Mouse (Mus musculus): ENCODE measurements around the gene Glrb. TPM values are rescaled to one million over a fixed set of nuclear protein-coding genes. Genes with fewer than 3 reads are reported as not detected.
A peak's percentile ranks its signal among the peaks of the same experiment; 100 is the strongest.

Gene Glrb
- polyA plus RNA-seq (2012; rRNA removed), result 0.28 and 0.45 TPM in 2 replicates

DNA sequence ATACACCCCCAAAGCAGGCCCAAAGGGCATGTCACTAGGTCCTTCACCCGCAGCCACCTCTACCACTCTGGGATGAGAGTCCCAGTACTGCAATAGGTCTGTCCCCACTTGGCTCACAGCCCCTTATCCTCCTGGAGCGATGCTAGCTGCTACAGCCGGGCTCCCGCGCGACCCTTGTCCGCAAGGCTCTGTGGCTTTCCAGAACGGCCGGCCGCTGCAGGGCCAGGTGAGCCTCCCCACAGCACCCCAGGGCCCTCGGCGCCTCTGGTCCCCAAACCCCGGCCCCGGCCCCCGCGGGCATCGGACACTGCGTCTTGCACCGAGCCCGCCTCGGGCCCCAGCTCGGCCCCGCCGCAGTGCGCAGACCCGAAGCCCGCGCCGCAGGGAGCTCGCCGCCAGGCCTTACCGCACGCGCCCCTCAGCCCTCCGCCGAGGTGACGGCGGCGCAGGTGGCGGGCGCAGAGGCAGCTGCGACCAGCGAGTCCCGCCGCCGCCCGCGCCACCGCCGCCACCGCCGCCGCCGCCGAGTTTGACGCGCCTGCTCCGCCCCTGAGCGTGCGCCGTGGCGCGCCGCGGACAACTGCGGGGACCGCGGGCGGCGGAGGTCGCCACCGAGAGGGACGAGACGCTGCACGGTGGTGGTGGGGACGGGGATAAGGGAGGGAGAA is at the start of gene Glrb:
Gene Glrb (minus strand): TSS at position 550 of the 668 bp plus-strand sequence.
- peak within 1 kb of the TSS; percentile 61 for H3K4me3 ChIP-seq (ENCODE audit: insufficient read depth, low read depth, low read length)
- WGBS, result 1% methylated on average over 76 of the region's 76 CpGs
- H3K27ac ChIP-seq (ENCODE audit: insufficient read depth, low read depth, low read length), result no peak within 1 kb of the TSS
- H3K36me3 ChIP-seq (ENCODE audit: control insufficient read depth, insufficient read depth, low read length), result no peaks in the 10 kb centered on the region
- no peaks in the 10 kb centered on the region for H3K27me3 ChIP-seq (replicated peaks; ENCODE audit: control insufficient read depth, insufficient read depth, low read length)
- TF ChIP-seq CTCF (conservative IDR thresholded peaks at IDR 0.05; ENCODE audit: insufficient read depth, insufficient read length, low read depth, low read length) (no peak), POLR2A (IDR thresholded peaks at IDR 0.05; ENCODE audit: low read depth, low read length) (no peak)
- no peak for DNase-seq
- no peaks in the 10 kb centered on the region; the same call in 1 of the 2 replicates for H3K4me1 ChIP-seq (ENCODE audit: control insufficient read depth, insufficient read depth, low read length)

DNA sequence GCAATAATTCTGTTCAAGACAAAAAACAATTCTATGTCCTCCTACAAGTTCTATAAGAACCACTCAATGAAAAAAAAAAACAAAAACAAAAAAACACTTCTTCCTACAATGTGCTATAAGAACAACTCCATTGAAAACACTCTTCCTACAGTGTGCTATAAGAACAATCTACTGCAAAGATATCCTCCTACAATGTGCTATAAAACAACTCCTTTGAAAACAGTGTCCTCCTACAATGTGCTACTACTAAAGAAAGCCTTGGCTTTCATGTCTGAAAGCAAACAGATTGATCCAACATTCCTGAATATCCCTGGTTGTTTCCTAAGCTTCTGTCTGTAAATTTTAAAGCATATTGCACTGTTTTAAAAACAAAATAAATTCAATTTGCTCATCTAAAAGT is 46.5 kb upstream of the Glrb start:
- Histone ChIP-seq H3K4me3 (ENCODE audit: insufficient read depth, low read depth, low read length) (no peak overlapping the region), H3K27me3 (replicated peaks; ENCODE audit: control insufficient read depth, insufficient read depth, low read length) (no peaks in the 10 kb centered on the region), H3K36me3 (ENCODE audit: control insufficient read depth, insufficient read depth, low read length) (no peaks in the 10 kb centered on the region), H3K4me1 (ENCODE audit: control insufficient read depth, insufficient read depth, low read length) (no peaks in the 10 kb centered on the region), H3K27ac (ENCODE audit: insufficient read depth, low read depth, low read length) (no peak overlapping the region)
- TF ChIP-seq POLR2A (IDR thresholded peaks at IDR 0.05; ENCODE audit: low read depth, low read length) (no peak), CTCF (conservative IDR thresholded peaks at IDR 0.05; ENCODE audit: insufficient read depth, insufficient read length, low read depth, low read length) (no peak)
- no peak for DNase-seq

- Histone ChIP-seq H3K27me3 (replicated peaks; ENCODE audit: control insufficient read depth, insufficient read depth, low read length) (no peaks in the 10 kb centered on the region), H3K4me3 (ENCODE audit: insufficient read depth, low read depth, low read length) (no peak overlapping the region), H3K27ac (ENCODE audit: insufficient read depth, low read depth, low read length) (no peak overlapping the region), H3K36me3 (ENCODE audit: control insufficient read depth, insufficient read depth, low read length) (no peaks in the 10 kb centered on the region), H3K4me1 (ENCODE audit: control insufficient read depth, insufficient read depth, low read length) (no peaks in the 10 kb centered on the region)
- DNase-seq, result peak; percentile 76
- TF ChIP-seq CTCF (conservative IDR thresholded peaks at IDR 0.05; ENCODE audit: insufficient read depth, insufficient read length, low read depth, low read length) (peak; percentile 93), POLR2A (IDR thresholded peaks at IDR 0.05; ENCODE audit: low read depth, low read length) (no peak)
- 23% methylated on average over 1 of the region's 1 CpGs for WGBS
Measured at GRCm38 (mm10) chr3:80958591-80958990, 45.1 kb upstream of the Glrb start.

- WGBS, result 24% methylated on average over 6 of the region's 6 CpGs
- Histone ChIP-seq H3K36me3 (ENCODE audit: control insufficient read depth, insufficient read depth, low read length) (no peaks in the 10 kb centered on the region), H3K4me3 (ENCODE audit: insufficient read depth, low read depth, low read length) (peak overlapping the region; percentile 61), H3K27me3 (replicated peaks; ENCODE audit: control insufficient read depth, insufficient read depth, low read length) (no peaks in the 10 kb centered on the region), H3K27ac (ENCODE audit: insufficient read depth, low read depth, low read length) (no peak overlapping the region), H3K4me1 (ENCODE audit: control insufficient read depth, insufficient read depth, low read length) (no peaks in the 10 kb centered on the region; the same call in 1 of the 2 replicates)
- no peak for DNase-seq
- TF ChIP-seq CTCF (conservative IDR thresholded peaks at IDR 0.05; ENCODE audit: insufficient read depth, insufficient read length, low read depth, low read length), result no peak
- TF ChIP-seq POLR2A (IDR thresholded peaks at IDR 0.05; ENCODE audit: low read depth, low read length), result no peak
Measured at GRCm38 (mm10) chr3:80913779-80914284, 372 bp upstream of the Glrb start.

GRCm38 (mm10) chr3:80894745-80895480 is 18.5 kb downstream of the Glrb start:
- TF ChIP-seq POLR2A (IDR thresholded peaks at IDR 0.05; ENCODE audit: low read depth, low read length), result no peak
- no peak for TF ChIP-seq CTCF (conservative IDR thresholded peaks at IDR 0.05; ENCODE audit: insufficient read depth, insufficient read length, low read depth, low read length)
- DNase-seq, result no peak
- 78% methylated on average over 5 of the region's 5 CpGs for WGBS

DNA sequence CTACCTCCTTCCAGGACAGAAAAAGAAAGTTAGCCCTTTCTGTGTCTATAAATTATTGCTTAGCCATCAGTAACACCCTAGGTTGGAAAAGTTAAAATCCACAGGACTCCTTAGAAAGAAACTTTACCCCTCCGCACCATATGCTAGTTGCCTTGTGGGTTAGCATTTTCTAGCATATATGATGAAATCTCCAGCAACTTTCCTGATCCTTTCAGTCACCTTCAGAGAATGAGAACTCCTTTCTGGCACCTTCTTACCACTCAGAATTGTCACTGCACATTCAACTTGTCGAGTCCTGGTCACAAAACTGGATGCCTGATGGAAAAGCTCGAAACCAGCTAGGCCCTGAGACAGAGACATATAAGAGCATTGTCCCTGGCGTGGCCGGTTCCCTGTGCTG is 19.1 kb downstream of the Glrb start:
- Histone ChIP-seq H3K27ac (ENCODE audit: insufficient read depth, low read depth, low read length) (no peak overlapping the region), H3K4me3 (ENCODE audit: insufficient read depth, low read depth, low read length) (no peak overlapping the region), H3K27me3 (replicated peaks; ENCODE audit: control insufficient read depth, insufficient read depth, low read length) (no peaks in the 10 kb centered on the region), H3K4me1 (ENCODE audit: control insufficient read depth, insufficient read depth, low read length) (no peaks in the 10 kb centered on the region), H3K36me3 (ENCODE audit: control insufficient read depth, insufficient read depth, low read length) (no peaks in the 10 kb centered on the region)
- DNase-seq, result no peak
- no peak for TF ChIP-seq CTCF (conservative IDR thresholded peaks at IDR 0.05; ENCODE audit: insufficient read depth, insufficient read length, low read depth, low read length)
- no peak for TF ChIP-seq POLR2A (IDR thresholded peaks at IDR 0.05; ENCODE audit: low read depth, low read length)
- 95% methylated on average over 5 of the region's 5 CpGs for WGBS

More at GRCm38 (mm10) chr3:80894745-80895480, 18.5 kb downstream of the Glrb start:
- Histone ChIP-seq H3K27me3 (replicated peaks; ENCODE audit: control insufficient read depth, insufficient read depth, low read length) (no peaks in the 10 kb centered on the region), H3K4me3 (ENCODE audit: insufficient read depth, low read depth, low read length) (no peak overlapping the region), H3K4me1 (ENCODE audit: control insufficient read depth, insufficient read depth, low read length) (no peaks in the 10 kb centered on the region), H3K36me3 (ENCODE audit: control insufficient read depth, insufficient read depth, low read length) (no peaks in the 10 kb centered on the region), H3K27ac (ENCODE audit: insufficient read depth, low read depth, low read length) (no peak overlapping the region)

DNA sequence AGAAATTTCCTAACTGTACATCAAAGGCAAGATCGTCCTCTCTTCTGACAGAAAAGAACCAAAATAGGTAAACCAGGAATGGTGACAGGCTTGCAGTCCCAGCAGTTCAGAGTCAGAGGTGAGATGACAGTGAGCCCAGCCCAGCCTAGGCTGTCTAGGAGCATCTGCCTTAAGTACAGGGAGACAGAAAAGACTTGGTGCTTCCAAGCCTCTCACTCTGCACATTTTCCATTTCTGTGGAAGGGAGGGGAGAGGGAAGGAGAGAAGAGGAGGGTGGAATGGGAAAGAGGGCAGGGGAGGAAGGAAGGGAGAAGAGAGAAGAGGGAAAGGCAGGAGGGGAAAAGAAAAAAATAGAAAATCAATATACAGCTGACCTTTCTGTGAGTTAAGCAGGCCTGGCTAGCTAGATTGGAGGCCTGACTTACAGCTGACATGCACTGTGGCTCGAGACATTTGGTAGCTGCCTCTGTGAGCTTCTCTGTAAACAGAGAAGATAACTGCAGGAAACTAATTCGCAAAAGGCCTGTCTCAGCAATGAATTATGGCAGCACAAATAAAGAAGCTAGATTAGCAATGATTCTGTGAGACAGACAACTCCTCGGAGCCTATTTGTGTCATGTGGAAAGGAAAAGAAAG is 20.3 kb downstream of the Glrb start:
- TF ChIP-seq POLR2A (IDR thresholded peaks at IDR 0.05; ENCODE audit: low read depth, low read length), result no peak
- TF ChIP-seq CTCF (conservative IDR thresholded peaks at IDR 0.05; ENCODE audit: insufficient read depth, insufficient read length, low read depth, low read length), result no peak
- 29% methylated on average over 4 of the region's 4 CpGs for WGBS
- H3K4me1 ChIP-seq (ENCODE audit: control insufficient read depth, insufficient read depth, low read length), result no peaks in the 10 kb centered on the region
- no peaks in the 10 kb centered on the region for H3K27me3 ChIP-seq (replicated peaks; ENCODE audit: control insufficient read depth, insufficient read depth, low read length)
- DNase-seq, result no peak
- no peak overlapping the region for H3K27ac ChIP-seq (ENCODE audit: insufficient read depth, low read depth, low read length)
- no peak overlapping the region for H3K4me3 ChIP-seq (ENCODE audit: insufficient read depth, low read depth, low read length)
- H3K36me3 ChIP-seq (ENCODE audit: control insufficient read depth, insufficient read depth, low read length), result no peaks in the 10 kb centered on the region

All from kidney, adult 2 months (tissue).